Mouse (Mus musculus) left cerebral cortex, postnatal 25 days (tissue): Measurements from ENCODE around the gene Krt90. TPM values are rescaled to one million over a fixed set of nuclear protein-coding genes. Genes with fewer than 3 reads are reported as not detected.

Experiments
- DNase-seq, 2 experiments: peaks; one replicate each; pipeline ENCODE4 v3.0.0; 2022; ENCODE audit warnings: low spot score in 2 of 2, mixed read lengths in 1 of 2
- intact Hi-C: fragments of 180-260 bp; cut with DNase I; formaldehyde crosslinking; loops from one replicate; pipeline ENCODE4 v1.15.1; 2025
- total RNA-seq, 2 experiments: library from RNA; stranded (reverse); gene quantifications; 2 replicates each; pipeline ENCODE4 v1.2.3; 2021

Gene Krt90
- total RNA-seq = not detected

DNA sequence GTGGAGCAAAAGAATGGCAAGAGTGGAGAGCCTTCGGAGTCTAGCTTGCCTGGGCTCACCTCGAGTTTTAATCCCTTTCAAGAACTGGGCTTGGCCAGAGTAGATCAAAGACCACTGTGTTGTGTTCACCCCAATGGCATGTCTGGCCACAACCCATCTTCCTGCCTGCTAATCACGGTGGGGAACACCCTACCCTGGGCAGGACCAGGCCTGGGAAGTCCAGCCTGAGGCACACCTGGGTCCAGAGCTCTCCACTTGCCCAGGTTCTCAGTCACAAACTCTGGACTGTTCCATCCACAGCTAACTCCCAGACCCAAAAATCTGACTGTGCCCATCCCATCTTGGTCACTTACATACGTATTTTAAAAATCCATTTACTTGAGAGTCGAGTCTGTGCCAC, at the start of gene Krt90:
Gene Krt90 (minus strand): TSS at position 101 of the 400 bp plus-strand sequence.
- no peak for DNase-seq
- intact Hi-C loops = no loop called here

DNA sequence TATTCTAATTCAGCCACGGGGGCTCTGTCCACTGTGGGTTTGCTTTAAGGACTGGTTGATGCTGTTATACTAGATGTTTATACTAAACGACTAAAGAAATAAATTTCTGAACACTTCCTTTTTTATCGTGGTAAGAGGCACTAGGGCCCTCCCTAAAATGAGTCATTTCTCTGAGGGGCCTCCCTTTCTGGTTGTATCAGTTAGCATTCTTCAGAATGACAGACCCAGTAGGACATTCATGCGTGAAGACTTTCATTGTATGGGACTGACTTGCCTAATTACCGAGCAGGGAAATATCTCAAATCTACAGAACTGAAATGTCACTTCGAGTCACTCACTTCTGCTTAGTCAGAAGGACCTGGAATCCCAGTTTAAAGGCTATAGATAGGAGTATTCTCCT, 36.4 kb upstream of the Krt90 start:
- no peak for DNase-seq
- intact Hi-C loops = no loop called here

DNA sequence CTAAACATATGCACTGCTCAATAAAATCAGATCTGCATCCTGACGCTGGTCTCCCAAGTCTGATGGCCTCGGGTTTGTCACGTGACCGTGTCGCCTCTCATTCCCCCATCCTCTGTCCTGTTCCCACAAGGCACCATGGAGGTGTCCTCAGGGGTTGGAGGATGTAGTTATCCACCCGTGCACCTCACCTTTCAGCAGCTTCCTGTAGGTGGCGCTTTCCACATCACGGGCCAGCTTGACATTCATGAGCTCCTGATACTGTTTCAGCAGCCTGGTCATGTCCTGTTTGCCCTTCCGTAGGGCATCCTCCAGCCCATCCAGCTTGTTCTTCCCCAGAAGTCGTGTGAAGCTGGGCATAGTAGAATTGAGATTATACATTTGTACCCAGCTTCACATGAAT, 25.5 kb upstream of the Krt90 start:
- DNase-seq = no peak
- intact Hi-C loops = loop anchor here (5.0 kb wide), 1 partner anchor 319 kb away; no protein-coding TSS in a partner anchor

DNA sequence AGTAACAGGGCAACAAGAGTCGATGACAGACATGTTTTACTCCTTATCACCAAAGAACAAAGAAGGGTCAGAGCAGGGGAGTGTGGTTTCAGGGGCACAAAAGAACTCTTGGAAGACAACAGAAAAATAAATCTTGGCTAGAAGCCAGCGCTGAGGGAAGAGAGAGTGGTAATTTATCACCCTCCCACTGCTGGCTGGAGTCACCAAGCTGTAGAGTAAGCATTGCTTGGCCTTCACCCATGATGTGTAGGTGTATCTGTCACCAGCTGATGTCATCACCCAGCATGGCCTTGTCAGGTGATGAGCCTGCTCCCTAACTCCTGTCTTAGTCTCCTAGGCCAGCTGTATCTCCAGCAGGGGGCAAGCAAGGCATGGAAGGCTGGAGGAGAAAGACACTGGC, 21.7 kb upstream of the Krt90 start:
- DNase-seq = no peak
- intact Hi-C loops = no loop called here

DNA sequence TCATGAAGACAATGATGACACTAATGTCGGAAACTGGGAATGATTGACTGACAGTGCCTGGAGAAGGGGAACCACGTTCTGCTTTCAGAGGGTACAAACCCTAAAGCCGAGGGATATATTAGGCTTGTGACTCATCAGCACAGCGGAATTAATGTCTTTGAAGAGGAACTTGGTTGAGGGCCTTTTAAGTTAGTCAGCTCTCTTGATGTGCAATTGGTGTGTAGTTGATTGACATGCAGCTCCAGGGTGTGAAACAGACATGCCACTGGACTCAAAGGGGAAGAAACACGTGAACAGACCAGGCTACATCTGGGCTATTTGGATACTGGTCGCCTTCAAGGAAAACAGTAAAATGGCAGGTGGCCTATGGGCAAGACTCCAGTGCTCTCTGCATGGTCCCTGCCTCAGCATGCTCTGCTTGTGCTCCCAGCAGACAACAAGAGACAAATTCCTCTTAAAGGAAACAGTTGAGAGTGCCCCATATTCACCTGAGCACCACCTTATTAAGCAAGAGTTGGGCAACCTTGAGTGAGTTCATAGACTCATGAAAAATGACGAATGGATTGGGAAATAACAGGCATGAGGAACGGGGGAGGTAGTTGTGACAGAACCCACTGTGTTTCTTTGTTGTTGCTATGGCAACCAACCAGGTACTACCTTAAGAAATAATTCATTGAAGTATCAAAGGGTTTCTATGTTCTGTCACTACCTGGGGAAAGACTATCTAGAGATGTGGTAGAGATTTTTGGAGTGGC, 20.6 kb upstream of the Krt90 start:
- no peak for DNase-seq
- intact Hi-C loops = no loop called here

DNA sequence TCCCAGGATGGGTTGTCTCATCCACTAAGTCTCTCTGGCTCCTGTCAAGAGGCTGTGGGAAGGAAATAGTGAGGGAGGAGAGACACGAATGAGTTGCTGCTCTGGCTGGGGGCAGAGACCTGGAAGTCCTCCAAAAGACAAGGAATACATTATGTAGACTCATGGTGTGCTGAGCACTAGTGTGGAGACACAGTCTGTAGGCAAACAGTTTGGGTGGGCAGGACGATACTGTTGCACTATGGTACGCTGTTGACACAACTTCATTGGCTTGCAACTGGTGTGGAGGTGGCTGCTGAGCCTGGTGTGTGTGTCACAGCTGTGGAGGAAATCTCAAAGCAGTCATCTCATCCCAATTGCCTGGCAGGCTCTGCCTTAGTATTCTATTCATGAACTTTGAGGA, 19.0 kb upstream of the Krt90 start:
- intact Hi-C loops = no loop called here
- DNase-seq = peak in 1 of 2 experiments; percentile 74

DNA sequence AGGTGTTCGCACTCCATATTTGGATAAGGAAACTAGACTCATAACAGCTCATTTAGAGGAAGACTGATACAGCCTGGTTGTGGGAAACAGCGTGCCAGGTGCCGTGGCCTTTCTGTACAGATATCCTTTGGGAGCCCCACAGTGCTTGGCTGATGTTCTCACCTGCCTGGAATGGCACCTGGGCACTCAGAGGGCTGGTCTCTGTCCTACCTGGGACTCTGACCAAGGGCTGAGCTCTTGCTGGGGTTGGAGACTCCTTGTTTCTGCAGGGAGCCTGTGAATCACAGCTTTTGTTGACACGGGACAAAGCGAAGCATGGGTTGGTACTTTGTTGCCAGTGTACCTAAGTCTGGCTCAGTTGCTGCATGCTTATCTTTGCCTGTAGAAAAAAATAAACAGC, 12.8 kb upstream of the Krt90 start:
- DNase-seq = no peak
- intact Hi-C loops = no loop called here

DNA sequence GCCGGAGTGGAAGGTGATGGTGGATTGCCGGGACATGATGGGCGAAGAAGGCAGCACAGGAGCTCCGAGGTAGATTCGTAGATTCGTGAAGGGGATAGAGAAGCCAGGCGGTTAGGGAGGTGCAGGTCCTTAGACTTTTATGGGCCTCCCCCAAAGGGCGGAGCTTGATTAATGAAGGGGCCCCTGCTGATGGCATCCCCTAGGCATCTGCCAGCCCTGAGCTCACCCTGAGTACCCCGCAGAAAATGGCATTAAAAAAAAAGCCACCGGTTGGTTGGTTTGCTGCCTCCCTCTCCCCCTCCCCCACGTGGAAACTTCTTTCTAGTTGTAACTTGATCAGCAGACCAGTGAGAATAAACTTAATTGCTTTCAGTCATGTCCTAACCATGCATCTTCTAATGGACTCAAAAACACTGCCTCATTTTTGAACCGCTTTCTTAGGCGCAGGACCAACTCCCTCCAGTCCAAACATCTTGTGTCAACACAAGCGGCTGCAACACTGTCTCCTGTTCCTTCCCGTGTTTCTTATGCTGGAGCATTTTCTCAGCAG, 11.1 kb upstream of the Krt90 start, which contains the start of gene Krt75:
Gene Krt75 (minus strand): TSS at position 109 of the 550 bp plus-strand sequence.
- DNase-seq = no peak
- intact Hi-C loops = no loop called here

DNA sequence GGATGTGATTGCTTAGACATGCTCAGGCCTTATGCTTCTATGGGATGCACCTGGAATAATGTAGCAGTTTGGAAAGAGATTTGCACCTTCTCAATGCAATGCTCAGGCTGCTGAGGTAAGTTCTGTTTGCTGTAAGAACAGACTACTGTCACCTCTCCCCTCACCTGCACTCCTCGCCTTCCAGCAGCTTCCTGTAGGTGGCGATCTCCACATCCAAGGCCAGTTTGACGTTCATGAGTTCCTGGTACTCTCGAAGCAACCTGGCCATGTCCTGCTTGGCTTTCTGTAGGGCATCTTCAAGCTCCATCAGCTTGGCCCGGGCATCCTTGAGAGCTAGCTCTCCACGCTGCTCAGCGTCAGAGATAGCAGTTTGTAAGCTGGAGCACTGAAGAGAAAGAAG, 5.0 kb upstream of the Krt90 start:
- intact Hi-C loops = no loop called here
- no peak for DNase-seq

DNA sequence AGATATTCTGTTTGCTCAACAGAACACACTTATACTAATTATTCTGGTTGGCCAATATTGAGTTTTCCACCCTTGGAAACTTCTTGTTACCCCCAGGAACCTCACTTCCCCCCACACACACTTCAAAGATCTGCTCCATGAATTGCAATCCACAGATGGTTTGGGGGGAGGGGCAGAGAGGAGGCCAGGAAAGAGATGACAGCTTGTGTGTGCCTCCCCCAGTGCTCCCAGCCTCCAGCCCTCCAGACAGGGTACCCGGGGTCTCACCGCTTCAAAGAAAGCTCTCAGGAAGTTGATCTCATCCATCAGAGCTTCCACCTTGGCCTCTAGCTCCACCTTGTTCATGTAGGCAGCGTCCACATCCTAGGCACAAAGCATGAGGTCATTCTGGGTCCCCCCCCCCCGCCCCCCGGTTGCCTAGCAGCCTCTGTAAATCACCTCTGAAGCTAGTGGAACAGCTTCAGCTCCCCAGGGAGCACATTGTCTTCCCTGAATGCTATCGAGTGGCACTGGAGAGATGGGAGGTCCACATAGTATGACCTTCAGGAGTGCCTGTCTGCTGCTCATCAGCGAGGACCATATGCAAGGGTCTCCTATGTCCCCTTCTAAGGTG, 4.6 kb downstream of the Krt90 start:
- intact Hi-C loops = no loop called here
- no peak for DNase-seq

DNA sequence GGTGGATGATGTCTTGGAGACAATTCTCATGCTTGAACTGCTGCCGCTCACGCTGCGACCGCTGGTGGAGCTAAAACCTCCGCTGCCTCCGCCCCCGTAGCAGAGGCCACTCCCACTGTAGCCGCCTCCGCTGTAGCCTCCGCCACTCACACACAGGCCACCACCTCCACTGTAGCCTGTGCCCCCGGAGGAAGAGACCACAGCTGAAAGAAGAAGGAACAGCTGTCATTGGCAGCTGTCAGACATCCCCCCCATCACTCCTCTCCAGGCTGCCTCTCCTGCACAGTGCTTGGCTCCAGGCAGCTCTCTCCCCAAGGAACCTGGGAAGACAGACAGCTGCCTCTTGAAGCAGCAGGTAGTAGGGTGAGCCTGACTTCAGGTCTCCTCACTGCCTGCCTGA, 9.6 kb downstream of the Krt90 start:
- peak in 1 of 2 experiments; percentile 21 for DNase-seq
- intact Hi-C loops = no loop called here

DNA sequence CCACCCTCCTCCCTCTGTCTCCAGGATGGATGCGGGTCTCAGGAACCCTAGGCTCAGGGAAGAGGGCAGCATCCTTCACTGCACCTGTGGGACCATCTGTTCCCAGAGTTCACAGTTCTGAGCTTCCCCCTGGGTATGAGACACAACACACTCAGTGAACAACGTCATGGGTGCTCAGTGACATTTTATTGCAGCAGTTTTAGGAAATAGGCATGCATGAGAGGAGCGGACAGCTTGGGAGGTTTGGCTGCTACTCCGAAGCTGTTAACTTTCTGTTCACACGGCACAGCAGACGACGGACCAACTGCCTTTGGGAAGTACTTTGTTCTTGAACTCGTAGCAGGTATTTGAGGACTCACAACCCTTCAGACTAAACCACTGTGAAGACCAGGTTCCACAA, 10.6 kb downstream of the Krt90 start:
- peak in 1 of 2 experiments; percentile 49 for DNase-seq
- intact Hi-C loops = no loop called here

DNA sequence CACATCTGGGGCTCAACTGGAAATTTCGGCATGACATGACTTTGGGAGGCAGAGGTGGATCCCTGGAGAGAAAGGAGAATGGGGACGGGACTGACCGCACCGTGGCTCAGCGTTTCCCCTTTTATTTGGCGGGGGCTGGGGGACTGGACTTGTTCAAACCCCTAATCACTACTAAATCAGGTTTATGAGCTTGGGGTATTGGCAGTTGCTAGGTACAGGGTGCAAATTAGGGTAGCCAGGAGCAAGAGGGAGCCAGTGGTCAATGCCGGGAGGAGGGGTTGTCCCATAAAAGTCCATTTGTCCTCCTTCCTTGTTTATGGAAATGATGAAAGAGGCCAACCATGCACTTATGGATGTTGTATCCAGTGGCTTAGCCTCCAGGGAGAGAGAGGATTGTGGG, 12.2 kb downstream of the Krt90 start, which contains the start of gene Krt82:
Gene Krt82 (minus strand): TSS at position 101 of the 400 bp plus-strand sequence.
- DNase-seq = no peak
- intact Hi-C loops = no loop called here

DNA sequence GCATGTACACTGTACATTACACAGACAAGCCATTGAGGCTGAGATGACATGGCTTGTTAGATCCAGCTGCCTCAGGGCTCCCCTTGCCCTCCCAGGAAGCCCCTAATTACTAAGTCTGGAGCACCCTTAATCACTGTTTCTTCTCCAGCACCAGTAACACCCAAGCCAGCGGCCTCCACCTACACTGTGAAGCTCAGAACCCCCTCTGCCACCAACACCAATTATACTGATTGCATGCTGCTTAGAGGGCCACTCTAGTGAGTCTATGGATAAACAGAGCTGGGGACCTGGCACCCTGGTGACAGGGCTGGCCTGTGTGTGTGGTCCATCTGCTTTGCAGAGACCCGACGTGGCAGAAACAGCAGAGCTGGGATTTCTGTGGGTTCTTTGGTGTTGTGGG, 18.3 kb downstream of the Krt90 start:
- no peak for DNase-seq
- intact Hi-C loops = no loop called here

DNA sequence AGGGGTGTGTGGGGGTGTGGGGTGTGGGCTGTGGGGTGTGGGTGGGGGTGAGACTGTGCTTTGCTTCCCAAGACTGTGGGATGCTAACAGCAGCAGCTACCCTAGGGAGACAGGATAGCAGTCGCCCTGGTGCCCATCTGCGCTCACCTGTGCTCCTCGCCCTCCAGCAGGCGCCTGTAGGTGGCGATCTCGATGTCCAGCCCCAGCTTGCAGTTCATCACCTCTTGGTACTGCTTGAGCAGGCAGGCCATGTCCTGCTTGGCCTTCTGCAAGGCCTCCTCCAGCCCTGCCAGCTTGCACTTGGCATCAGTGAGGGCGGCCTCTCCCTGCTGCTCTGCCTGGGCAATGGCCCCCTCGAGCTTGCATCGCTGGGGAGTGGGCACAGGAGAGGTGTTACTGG, 20.2 kb downstream of the Krt90 start:
- no peak for DNase-seq

DNA sequence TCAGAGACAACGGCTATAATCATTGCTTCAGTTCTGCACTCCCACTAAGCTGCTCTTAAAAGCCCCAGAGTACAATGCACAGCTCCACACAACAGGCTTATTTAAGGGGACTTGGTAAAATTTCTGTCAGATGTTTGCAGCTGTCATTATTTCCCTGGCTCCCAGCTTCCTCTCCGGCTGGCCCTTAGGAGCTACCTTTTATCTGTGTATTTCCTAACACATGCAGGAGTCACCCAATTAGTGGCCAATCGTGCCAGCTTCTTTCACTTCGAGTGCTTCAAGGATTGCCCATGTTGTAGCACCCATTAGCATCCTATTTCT, 24.2 kb downstream of the Krt90 start:
- no peak for DNase-seq
- intact Hi-C loops = no loop called here

More for the DNA sequence above, 20.2 kb downstream of the Krt90 start:
- intact Hi-C loops = no loop called here

DNA sequence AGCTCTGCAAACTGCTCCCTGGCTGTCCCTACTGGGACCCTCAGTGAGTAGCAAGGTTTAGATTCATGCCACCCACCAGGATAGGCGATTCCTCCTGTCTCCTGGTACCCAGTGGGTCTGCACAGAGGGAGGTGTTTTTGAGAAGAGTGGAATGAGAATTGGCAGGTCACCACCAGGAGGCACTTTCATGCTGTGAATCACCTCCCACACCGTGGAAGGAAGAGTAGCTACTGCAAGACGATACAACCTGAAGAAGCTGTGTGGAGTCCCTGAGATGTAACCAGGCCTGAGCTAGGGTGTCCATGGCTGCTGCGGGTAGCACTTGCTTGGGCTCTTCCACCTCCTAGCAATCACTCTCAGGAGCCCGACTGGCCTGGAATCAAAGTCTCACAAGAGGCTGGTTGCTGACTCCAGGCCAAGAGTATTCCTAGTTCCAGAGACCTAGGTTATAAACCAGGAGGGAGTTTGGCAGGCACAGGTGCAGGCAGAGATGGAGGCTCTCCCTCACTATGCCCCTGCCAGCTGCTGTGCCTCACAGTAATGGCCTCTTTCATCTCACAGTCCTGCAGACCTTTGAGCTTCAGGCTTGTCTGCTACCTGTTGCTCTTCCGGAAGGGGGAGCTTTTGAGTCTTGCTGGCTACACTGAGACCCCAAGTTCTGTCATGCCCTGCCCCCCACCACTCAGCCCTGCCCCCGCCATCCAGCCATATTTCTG, 24.7 kb downstream of the Krt90 start:
- intact Hi-C loops = no loop called here
- peak in 1 of 2 experiments; percentile 17 for DNase-seq

DNA sequence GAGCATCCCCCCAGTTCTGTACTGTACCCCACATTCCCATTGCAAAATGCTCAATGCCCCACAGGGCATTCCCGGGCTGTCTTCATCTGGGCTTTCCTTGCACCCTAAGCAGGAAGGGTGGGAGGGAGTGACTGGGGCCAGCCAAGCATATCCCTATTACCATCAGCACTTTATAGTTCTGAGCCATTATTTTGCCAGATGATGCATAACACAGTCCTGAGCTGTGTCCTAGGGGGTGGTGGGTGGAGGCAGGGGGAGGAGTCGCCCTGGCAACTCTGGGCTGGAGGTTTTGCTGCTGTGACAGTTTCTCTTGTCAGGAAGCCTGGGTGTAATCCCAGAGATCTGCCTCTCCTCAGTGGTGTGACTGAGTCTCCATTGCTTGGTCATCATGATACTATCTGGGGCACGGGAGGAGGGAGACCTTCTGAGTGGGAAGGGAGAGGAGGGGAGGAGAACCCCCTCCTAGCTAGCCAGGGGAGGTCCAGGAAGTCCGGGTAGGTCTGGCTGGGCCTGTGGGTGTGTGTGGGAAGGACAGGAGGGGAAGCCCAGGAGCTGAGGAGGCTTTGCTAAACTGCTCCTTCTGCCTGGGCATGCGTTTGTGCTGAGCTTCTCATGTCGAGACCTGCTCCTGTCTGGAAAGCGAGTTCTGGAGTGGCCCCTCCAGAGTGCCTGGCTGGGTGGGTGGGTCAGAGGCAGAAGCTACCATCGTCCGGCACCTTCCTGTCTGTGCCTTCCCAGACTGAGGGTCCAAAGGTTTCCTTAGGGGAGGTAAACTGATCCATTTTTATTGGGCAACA, 26.5 kb downstream of the Krt90 start:
- intact Hi-C loops = no loop called here
- peak in 1 of 2 experiments; percentile 31 for DNase-seq

DNA sequence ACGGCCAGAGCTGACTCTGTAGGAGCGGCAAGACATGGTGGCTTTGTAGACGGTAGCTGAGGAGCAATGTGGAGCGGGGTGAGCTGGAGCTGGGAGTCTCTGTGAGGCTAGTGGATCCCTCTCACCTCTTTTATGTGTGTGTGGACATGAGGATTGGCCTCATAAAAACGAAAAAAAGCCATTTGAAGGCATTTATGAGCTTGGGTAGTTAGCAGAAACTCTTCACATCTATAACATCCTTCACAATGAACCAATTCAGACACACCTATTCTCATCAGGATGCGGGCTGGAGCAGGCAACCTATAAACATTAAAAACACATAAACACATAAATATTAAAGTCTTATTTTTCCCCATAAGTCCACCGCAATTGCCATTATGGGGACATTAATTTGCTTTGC, 30.0 kb downstream of the Krt90 start, which contains the start of gene Krt84:
Gene Krt84 (minus strand): TSS at position 101 of the 400 bp plus-strand sequence.
- intact Hi-C loops = no loop called here
- no peak for DNase-seq
